Mouse (Mus musculus) ovary, postnatal 14 days (tissue): ENCODE results near the gene Zfp174.

Experiments
- DNase-seq: peaks from one replicate; pipeline ENCODE4 v3.0.0; 2022; ENCODE audit warnings: low spot score

Gene Zfp174

GRCm38 (mm10) chr16:3884201-3885064 lies 37.4 kb downstream of the Zfp174 start, which contains the start of the genes Zfp597 and Gm20695:
Gene Zfp597, minus strand, starts transcription at chr16:3884561.
Gene Gm20695, plus strand, starts transcription at chr16:3884648.
- peak; percentile 86 for DNase-seq

GRCm38 (mm10) chr16:3885065-3885670 lies 38.1 kb downstream of the Zfp174 start:
- DNase-seq = no peak

GRCm38 (mm10) chr16:3891621-3892295 lies 44.7 kb downstream of the Zfp174 start:
- no peak for DNase-seq

GRCm38 (mm10) chr16:3893739-3894138 lies 46.7 kb downstream of the Zfp174 start:
- no peak for DNase-seq

GRCm38 (mm10) chr16:3895173-3895792 lies 48.2 kb downstream of the Zfp174 start:
- DNase-seq = no peak

GRCm38 (mm10) chr16:3896046-3896445 lies 49.0 kb downstream of the Zfp174 start:
- DNase-seq = no peak

- DNase-seq = no peak
Measured at GRCm38 (mm10) chr16:3896553-3896952, 49.5 kb downstream of the Zfp174 start.

GRCm38 (mm10) chr16:3907471-3907870 lies 60.4 kb downstream of the Zfp174 start:
- no peak for DNase-seq
